Mouse (Mus musculus) large intestine, adult 2 months (tissue): Measurements from ENCODE around the gene St3gal3. TPM values are rescaled to one million over a fixed set of nuclear protein-coding genes. Genes with fewer than 3 reads are reported as not detected.

Source experiments
- DNase-seq: peaks from one replicate; pipeline ENCODE4 v3.0.0-alpha.2; 2012; ENCODE audit warnings: low read depth, low spot score
- WGBS: fragments of 180-500 bp; shearing (Covaris S2); methylation state at CpG from one replicate; pipeline ENCODE4 v1.1.7; 2018; 5-methylcytosine and 5-hydroxymethylcytosine counted together
- polyA plus RNA-seq: library from polyadenylated mRNA; depleted of rRNA; stranded (reverse); fragments of >200 nt; gene quantifications from 2 replicates; pipeline ENCODE4 v1.2.3, GENCODE M21; 2012

St3gal3 gene
- polyA plus RNA-seq, 1 experiment, result 12.2 TPM

DNA sequence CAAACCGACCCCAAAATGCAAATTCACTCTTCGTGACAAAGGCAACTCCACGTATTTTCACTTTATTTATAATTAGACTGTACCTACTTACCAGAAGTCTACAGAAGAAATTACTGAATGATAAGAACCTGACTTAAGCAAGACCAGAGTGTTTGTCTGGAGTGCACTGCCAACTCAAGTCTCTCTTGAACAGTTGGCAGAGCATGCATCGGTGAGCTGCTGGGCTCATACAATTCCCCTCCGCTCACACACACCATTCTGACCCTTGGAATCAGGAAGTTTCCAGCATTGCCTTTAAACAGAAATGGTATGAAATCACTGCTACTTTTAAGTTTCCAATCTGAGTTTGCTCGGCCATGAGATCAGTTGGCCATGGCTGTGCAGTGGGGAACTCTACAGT, 36.1 kb downstream of the St3gal3 start:
- no peak for DNase-seq
- 85% methylated on average over 6 of the region's 6 CpGs for WGBS

DNA sequence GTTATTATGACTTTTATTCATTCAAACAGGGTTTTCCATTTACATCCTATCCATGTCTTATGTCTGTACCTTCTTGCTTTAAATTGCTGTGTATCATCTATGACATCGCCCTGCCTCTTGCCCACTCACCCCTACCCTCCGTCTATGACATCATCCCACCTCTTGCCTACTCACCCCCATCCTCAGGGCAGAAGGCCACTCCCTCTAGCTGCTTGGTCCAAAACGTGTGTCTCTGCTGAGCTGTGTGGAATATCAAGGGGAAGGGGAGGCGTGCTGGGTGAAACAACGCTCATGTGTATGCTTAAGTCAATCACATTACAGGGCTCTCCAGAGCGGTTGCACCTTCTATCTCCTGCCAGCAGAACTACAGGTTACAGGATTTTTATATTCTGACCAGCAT, 38.6 kb downstream of the St3gal3 start:
- DNase-seq, result no peak
- 75% methylated on average over 6 of the region's 6 CpGs for WGBS

DNA sequence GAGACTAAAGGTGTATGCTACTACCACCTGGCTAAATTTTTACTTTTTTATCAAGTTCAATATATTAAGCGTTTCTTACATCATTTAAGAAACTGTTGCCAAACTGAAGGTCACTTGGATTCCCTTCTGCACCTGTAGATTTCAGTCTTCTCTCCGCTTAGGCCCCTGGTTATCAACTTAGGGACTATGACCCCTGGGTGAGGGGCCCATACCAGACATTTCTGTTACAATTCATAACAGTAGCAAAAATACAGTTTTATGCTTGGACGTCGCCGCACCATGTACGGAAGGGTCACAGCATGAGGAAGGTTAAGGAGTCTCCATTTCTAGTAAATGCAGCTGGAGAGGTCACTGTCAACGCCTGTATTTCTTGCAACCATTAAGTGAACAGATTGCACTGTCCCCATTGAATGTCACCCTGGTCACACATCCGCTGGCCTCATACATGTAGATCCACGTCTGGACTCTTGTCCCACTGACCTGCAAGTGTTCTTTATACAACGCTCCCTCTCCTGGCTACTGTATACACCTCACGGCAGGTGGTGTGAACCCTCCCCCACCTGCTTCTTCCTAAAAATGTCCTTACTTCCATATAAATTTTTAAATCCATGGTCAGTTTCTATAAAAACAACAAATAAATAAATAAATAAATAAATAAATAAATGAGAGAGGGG, 41.8 kb downstream of the St3gal3 start:
- DNase-seq, result no peak
- WGBS, result 95% methylated on average over 11 of the region's 11 CpGs

DNA sequence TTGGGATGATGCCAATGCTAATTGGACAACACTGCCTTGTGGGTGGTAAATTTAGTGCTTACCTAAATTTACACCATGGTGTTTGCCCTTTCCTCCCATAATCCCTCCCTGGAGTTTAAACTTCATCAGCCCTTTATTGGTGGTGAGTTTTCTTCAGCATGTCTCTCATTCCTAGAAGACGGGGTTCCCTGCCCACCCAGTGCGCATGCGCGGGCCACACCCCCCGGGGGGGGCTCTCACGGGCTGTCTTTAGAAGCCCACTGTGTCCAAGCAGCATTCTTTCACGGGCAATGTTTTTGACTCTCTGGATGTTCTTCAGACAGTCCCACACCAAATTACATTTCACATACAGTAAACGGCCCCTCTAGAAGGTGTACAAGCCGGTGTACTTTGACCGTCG, 44.3 kb downstream of the St3gal3 start:
- WGBS, result 78% methylated on average over 11 of the region's 11 CpGs
- no peak for DNase-seq

DNA sequence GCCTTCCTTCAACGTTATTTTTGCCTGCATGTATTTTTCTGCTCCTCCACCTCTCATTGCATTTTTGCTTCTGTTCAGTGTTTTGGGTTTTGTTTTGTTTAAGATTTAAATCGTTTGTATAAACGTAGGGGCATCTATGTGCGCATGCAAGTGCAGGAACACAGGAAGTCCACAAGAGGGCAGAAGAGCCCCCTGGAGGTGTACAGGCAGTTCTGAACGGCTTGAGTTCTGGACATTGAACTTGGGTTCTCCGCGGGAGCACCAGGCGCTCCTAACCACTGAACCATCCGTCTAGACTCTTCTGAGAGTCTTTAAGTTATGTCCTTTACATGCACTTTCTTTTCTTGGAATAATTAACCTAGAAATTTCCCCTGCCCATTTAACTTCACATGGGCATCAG, 44.8 kb downstream of the St3gal3 start:
- 24% methylated on average over 9 of the region's 9 CpGs for WGBS
- peak; percentile 27 for DNase-seq

DNA sequence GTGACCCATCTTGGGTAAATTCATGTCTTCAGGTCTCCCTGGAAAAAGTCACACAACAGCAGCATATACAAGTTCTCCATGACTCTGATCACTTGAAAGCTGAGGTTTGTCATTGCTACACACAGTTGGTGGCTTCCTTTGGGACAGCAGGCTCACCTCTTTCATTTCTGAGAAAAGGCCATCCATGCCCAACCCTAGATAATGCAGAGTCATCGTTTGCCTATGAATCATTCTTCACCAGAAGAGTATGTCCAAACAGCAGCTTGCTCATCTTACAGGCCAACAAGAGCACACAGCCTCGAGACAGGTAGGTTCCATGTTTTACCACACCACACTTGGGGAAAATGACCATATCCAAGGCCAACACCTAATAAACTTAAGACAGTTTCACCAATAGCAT, 45.9 kb downstream of the St3gal3 start:
- DNase-seq, result no peak
- 47% methylated on average over 2 of the region's 2 CpGs for WGBS

DNA sequence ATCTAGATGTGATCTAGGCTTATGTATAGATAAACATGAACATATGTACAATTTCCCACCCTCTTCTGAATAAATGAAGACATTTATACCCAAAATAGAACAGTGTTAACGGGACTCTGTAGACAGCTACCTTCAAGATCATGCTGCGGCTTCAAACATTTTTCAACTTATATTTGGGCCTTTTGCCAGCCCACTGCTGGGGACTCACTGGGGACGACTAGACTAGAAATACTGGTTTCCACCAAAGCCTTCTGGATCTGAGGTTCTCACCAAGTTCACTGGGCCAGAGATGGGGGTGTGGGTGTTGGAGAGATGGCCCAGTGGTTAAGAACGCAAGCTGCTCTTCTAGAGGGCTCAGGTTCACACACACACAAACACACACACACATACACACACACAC, 49.7 kb downstream of the St3gal3 start:
- DNase-seq, result no peak
- 73% methylated on average over 4 of the region's 4 CpGs for WGBS

DNA sequence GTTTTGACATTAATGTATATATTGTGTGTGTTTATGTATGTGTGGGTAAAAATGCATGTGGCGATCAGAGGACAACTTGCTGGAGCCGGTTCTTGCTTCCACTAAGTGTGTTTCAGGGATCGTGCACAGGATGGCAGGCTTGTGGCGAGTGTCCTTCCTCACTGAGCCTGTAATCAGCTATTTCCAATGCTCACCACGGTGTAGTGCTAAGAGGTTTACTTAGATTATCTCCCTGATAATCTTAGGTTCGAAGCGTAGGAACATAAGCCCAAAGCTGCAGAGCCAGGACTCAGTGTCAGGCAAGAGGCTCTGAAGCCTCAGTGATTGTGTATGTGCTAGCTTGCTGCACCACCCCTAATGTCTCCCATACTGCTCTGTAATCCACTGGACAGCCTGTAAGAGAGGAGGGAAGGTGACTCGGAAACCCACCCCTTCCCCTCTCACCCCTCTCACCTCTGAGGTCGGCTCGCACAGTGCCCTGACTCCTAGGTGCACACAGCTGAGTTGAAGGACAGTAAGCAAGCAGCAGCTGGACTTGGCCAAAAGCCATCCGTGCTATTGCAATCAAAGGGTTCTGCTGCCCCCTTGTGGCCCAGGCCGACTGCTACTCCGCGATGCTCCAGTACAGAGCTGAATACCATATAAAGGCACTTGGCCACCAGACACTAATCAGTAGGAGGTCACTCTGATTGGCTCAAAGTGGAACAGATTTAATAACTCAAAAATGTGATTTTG, 51.3 kb downstream of the St3gal3 start:
- 31% methylated on average over 14 of the region's 14 CpGs for WGBS
- DNase-seq, result peak; percentile 73

DNA sequence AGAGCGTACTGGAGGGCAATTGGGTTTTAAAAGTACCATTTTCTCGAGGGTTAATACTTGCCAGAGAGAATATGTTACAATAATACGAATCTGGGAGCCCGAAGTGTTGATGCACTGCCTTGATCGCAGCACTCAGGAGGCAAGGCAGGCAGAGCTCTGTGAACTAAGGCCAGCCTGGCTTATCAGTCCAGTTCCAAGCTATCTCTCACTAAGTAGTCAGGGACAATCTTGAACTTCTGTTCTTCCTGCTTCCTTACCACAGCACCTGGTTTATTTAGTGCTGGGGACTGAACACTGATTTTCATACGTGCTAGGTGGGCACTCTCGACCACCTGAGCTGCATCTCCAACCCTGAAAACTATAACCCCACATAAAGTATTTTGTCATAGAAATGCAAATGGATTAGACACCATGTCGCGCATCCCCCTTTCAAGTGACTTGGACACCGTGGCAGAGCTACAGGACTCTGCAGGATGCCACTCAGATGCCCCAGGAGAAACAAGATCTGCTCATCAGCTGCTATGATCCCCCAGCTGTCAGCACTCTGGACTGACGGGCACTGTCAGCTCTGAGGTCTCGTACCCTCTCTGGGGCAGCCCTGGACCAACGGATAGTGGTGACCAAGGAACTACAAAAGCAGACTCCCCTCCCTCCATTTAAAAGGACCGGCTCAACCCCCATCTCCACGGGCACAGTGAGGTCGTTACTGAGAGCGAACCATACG, 52.9 kb downstream of the St3gal3 start:
- WGBS, result 90% methylated on average over 18 of the region's 18 CpGs
- DNase-seq, result no peak

DNA sequence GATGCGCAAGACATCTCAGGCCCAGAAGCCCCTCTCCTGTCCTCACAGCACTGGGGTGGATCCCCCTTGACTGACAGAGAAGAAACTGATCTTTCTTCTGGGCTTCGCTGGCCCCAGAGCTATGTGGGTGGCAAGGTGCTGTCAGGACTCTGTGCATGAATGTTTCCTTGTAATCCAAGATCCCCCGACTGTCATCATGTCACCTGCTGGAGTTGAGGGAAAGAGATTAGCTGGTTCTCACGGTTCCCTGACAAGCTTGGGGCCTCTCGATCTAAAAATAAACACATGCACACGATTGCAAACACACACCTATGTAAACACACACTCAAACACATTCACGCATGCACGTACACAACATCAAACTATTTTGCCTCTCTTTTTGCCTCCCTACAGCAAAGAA, 54.2 kb downstream of the St3gal3 start:
- 46% methylated on average over 8 of the region's 8 CpGs for WGBS
- DNase-seq, result no peak

DNA sequence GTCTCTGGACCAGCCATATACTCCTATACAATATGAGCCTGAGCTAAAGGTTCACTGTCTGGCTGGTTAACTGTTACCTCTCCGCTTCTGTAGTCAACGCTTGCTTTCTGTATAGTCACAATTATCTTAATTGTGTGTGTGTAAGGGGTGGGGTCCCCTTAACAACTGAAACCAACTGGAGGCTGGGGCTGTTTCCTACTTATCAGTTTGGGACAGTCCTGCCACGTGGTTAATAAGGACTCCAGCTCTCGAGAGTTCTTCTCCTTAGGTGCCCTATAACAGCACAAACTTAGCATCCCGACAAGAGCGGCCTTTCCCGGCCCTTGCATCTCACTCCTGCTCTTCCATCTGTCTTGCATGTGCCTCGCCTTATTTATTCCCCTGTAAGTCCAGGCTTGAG, 55.5 kb downstream of the St3gal3 start:
- no peak for DNase-seq
- 66% methylated on average over 8 of the region's 8 CpGs for WGBS

DNA sequence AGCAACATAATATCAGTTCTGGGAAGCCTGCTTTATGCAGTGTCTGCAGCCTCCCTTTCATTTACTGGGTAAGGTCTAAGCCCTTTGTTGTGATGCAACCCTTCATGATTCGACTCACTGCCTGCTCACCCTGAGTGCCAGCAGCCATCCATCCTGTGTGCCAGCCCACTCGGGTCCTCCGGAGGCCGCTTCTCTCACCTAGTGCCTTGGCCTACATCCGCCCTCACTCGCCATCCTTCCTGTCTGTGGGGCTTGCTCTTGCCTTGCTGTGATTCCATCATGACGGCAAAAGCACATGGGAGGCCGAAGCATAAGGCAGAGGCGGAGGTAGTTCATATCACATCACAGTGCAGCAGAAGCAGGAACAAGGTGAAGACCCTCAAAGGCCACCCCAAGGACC, 56.1 kb downstream of the St3gal3 start:
- no peak for DNase-seq
- WGBS, result 94% methylated on average over 9 of the region's 9 CpGs

DNA sequence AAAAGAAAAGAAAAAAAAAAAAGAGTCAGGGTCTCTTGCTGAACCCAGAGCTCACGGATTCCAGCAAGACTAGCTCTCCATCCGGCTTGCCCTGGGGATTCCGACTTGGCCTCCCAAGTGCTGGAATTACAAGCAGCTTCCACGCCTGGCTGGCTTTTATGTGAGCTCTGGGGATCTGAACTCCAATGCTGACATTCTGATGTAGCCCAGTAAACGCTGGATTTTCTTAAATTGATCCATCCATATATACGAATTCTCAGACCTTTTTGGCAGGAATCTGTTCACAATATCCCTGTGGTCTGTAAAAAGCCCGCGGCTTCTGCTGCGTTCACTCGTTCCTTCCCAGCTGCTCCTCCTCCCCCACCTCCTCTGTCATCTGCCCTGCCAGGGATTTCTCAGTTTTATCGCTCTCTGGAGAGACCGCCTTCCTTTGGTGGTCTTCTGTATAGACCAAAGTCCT, 57.4 kb downstream of the St3gal3 start:
- DNase-seq, result no peak
- 72% methylated on average over 12 of the region's 12 CpGs for WGBS

DNA sequence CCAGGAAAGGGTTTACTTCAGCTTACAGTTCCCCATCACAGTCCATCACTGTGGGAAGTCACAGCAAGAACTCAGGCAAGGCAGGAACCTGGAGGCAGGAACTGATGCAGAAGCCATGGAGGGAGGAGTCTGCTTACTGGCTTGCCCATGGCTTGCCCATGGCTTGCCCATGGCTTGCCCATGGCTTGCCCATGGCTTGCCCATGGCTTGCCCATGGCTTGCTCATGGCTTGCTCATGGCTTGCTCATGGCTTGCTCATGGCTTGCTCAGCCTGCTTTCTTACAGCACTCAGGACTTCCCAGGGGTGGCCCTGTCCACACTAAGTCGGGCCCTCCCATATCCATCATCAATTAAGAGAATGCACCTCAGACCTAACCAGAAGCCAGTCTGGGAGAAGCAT, 58.1 kb downstream of the St3gal3 start:
- DNase-seq, result no peak
- 88% methylated on average over 1 of the region's 1 CpGs for WGBS

DNA sequence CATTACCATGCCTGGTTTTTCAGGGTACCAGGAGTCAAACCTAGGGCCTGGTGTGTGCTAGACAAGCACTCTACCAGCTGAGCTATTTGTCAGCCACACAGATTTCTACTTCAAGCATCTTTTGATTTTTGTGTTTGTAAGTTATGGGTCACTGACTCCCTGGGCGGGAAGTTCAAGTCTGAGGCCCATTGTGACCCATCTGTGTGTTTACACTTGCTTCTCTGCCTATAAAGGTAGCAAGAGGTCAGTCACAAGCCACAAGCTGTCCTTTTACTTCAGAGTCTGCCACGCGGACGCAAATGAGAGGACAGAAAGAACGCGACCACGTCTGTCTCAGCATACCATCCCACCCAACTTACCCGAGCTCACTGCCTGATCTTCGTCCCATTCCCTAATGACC, 59.4 kb downstream of the St3gal3 start:
- no peak for DNase-seq
- WGBS, result 90% methylated on average over 9 of the region's 9 CpGs

DNA sequence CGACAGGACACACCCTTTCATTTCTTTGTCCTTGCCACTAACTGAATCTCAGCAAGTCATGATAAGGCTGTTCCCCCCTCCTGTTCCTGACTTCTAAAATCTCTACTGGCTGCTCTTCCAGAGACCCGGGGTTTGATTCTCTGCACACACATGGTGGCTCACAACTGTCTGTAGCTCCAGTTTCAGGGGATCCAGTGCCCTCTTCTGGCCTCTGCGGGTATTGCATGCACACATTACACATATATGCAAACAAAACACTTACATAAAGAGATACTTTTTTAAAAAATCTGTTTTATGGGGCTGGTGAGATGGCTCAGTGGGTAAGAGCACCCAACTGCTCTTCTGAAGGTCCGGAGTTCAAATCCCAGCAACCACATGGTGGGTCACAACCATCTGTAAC, 60.5 kb downstream of the St3gal3 start:
- no peak for DNase-seq
- WGBS, result 81% methylated on average over 4 of the region's 4 CpGs

DNA sequence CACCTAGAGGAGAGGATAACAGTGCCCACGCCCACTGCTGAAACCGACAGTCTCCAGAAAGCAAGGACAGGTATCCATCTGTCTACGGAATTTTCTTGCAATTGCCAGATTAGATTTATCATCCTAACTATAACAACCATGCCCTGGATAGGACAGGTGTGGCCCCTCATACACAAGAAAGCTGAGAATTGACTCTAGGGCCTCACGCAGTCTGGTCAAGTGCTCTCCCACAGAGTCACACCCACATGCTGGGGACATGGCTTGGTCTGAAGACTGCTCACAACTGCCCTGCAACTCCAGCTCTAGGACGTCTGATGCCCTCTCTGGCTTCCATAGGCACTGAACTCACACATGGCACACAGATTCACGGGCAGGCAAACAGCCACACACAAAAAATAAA, 61.6 kb downstream of the St3gal3 start:
- no peak for DNase-seq
- 83% methylated on average over 6 of the region's 6 CpGs for WGBS

DNA sequence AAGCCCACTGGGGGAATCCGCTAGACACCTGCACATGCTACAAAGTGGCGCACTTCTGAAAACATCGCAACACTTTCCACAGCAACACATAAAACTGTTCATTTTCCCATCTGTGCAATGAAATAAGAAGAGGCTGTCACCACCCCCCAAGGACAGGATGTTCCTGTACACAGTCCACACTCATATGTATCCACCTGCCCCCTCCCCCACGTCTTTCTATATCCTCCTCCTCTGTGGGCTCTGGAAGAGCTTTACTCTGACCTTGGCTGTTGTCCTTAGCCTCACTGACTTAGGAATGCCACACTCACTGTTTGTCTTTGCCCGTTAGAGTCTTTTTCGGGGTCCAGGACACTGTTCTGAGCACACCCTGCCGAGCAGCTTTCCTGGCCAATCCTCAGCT, 62.8 kb downstream of the St3gal3 start:
- WGBS, result 84% methylated on average over 7 of the region's 7 CpGs
- DNase-seq, result no peak

DNA sequence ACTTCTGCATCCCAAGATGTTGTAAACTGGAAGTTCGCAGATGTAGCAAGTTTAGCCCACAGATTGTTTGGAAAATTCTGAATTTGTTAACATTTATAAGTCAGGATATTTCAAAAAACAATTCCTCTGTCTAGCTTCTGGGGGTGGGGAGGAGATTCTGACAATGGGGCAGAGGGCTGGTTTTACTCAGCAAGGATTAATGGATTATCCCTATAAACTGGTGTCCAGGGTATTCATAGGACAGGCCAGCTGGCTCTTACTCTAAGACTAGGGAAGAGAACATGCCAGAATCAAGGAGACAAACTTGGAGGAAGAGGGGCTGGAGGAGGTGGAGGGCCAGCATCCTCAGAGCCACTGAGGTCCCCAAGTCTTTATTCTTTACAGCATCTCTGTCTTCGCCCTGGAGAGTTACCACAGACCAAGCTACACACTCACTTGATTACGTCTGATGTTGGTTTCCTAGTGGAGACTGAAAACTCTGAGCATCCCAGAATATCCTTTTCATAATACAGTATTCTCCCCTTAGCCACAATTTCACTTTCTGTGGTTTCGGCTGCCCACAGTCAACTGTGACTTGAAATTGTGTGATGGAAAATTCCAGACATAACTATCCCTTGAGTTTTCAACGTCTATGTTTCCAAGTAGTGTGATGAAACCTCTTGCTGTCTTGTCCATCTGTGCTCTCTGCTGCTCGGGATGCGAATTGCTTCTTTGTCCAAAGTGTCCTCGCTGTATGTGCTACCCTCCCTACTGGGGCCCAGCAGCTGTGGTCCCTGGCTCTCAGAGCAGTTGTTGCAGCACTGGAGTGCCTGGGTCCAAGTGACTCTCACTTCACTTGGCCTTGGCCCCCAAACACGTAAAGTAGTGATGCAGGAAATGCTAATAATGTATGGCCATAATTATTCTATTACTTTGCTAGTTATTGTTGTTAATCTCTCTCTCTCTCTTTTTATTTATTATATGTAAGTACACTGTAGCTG, 64.2 kb downstream of the St3gal3 start:
- no peak for DNase-seq
- 69% methylated on average over 9 of the region's 9 CpGs for WGBS
